Mouse (Mus musculus) MEL (cell line): ENCODE results near the gene Fam222b. TPM values are rescaled to one million over a fixed set of nuclear protein-coding genes. Genes with fewer than 3 reads are reported as not detected.

Experiments used
- DNase-seq: peaks from one replicate; pipeline ENCODE4 v3.0.0; 2011; ENCODE audit warnings: low read depth, low spot score
- H3K27ac ChIP-seq: 2 replicates; pipeline ENCODE4 v1.5.1; 2012; ENCODE audit warnings: low read depth, mild to moderate bottlenecking, control low read depth, low read length, moderate library complexity; ENCODE audit not compliant: control insufficient read depth
- H3K27me3 ChIP-seq, 2 experiments: fragments of 150-350 bp in 1 of 2; sonication (generic) in 1 of 2; 2 replicates each; pipeline ENCODE4 v1.6.1; 2012; ENCODE audit warnings: low read length in 2 of 2, mild to moderate bottlenecking in 2 of 2, improper control_type of control experiment in 1 of 2, moderate library complexity in 1 of 2; ENCODE audit not compliant: insufficient read depth in 2 of 2, control insufficient read depth in 1 of 2
- H3K36me3 ChIP-seq, 2 experiments: 2 replicates each; pipeline ENCODE4 v1.6.1; 2012 to 2014; ENCODE audit warnings: low read length in 2 of 2, improper control_type of control experiment in 1 of 2, inconsistent platforms in 1 of 2, mild to moderate bottlenecking in 1 of 2; ENCODE audit not compliant: insufficient read depth in 2 of 2, control insufficient read depth in 1 of 2
- H3K4me1 ChIP-seq, 2 experiments: fragments of 150-350 bp in 1 of 2; sonication (generic) in 1 of 2; 2 replicates each; pipeline ENCODE4 v1.6.1; 2012; ENCODE audit warnings: low read length in 2 of 2, improper control_type of control experiment in 1 of 2, mild to moderate bottlenecking in 1 of 2; ENCODE audit not compliant: insufficient read depth in 2 of 2, control insufficient read depth in 1 of 2
- H3K4me3 ChIP-seq, 2 experiments: fragments of 150-350 bp in 1 of 2; sonication (generic) in 1 of 2; 2 replicates each; pipeline ENCODE4 v1.5.1; 2012; ENCODE audit warnings: low read depth in 2 of 2, low read length in 2 of 2, mild to moderate bottlenecking in 2 of 2, moderate library complexity in 2 of 2, control low read depth in 1 of 2, improper control_type of control experiment in 1 of 2; ENCODE audit not compliant: control insufficient read depth in 1 of 2, insufficient read depth in 1 of 2
- H3K79me2 ChIP-seq: 2 replicates; pipeline ENCODE4 v1.6.1; 2012; ENCODE audit warnings: mild to moderate bottlenecking, low read length, moderate library complexity; ENCODE audit not compliant: control insufficient read depth, poor library complexity, insufficient read depth
- H3K9ac ChIP-seq: 2 replicates; pipeline ENCODE4 v1.6.1; 2012; ENCODE audit warnings: low read depth, mild to moderate bottlenecking, control low read depth, low read length, moderate library complexity; ENCODE audit not compliant: control insufficient read depth, poor library complexity, severe bottlenecking
- H3K9me3 ChIP-seq: fragments of 150-350 bp; sonication (generic); replicated peaks from 2 replicates; pipeline ENCODE4 v1.6.1; 2012; ENCODE audit warnings: mild to moderate bottlenecking, low read length, improper control_type of control experiment, moderate library complexity; ENCODE audit not compliant: insufficient read depth
- BHLHE40 ChIP-seq: IDR thresholded peaks from 2 replicates; pipeline ENCODE4 v1.6.1; 2012; ENCODE audit warnings: low read depth, mild to moderate bottlenecking, inconsistent platforms, low read length, improper control_type of control experiment, borderline replicate concordance
- CTCF ChIP-seq, 3 experiments: IDR thresholded peaks in 2 of 3; conservative IDR thresholded peaks in 1 of 3; 2 replicates each; pipeline ENCODE4 v1.5.1; 2011 to 2012; ENCODE audit warnings: low read length in 3 of 3, low read depth in 2 of 3, mild to moderate bottlenecking in 2 of 3, improper control_type of control experiment in 1 of 3, inconsistent platforms in 1 of 3, mixed read lengths in 1 of 3, moderate library complexity in 1 of 3; ENCODE audit not compliant: control insufficient read depth in 1 of 3, insufficient read depth in 1 of 3, poor library complexity in 1 of 3, severe bottlenecking in 1 of 3
- ELF1 ChIP-seq: IDR thresholded peaks from 2 replicates; pipeline ENCODE4 v1.6.1; 2014; ENCODE audit warnings: low read depth, mild to moderate bottlenecking, inconsistent platforms, low read length, improper control_type of control experiment, moderate library complexity
- EP300 ChIP-seq, 2 experiments: IDR thresholded peaks; 2 replicates each; pipeline ENCODE4 v1.6.1; 2011; ENCODE audit warnings: improper control_type of control experiment in 2 of 2, low read length in 2 of 2, low read depth in 1 of 2, mild to moderate bottlenecking in 1 of 2
- ETS1 ChIP-seq: IDR thresholded peaks from 2 replicates; pipeline ENCODE4 v1.6.1; 2012; ENCODE audit warnings: low read depth, mild to moderate bottlenecking, inconsistent platforms, low read length, improper control_type of control experiment, moderate library complexity
- GATA1 ChIP-seq: IDR thresholded peaks from 2 replicates; pipeline ENCODE4 v1.6.1; 2011; ENCODE audit warnings: low read depth, low read length, improper control_type of control experiment
- JUND ChIP-seq: IDR thresholded peaks from 2 replicates; pipeline ENCODE4 v1.6.1; 2011; ENCODE audit warnings: low read depth, mild to moderate bottlenecking, improper control_type of control experiment, low read length
- KAT2A ChIP-seq: conservative IDR thresholded peaks from 2 replicates; pipeline ENCODE4 v1.6.1; 2012; ENCODE audit warnings: low read depth, low read length, improper control_type of control experiment, inconsistent platforms
- MAFK ChIP-seq: IDR thresholded peaks from 2 replicates; pipeline ENCODE4 v1.6.1; 2011; ENCODE audit warnings: low read depth, mild to moderate bottlenecking, low read length, improper control_type of control experiment, borderline replicate concordance
- MAX ChIP-seq: IDR thresholded peaks from 2 replicates; pipeline ENCODE4 v1.6.1; 2011; ENCODE audit warnings: low read length, improper control_type of control experiment
- MEF2A ChIP-seq: IDR thresholded peaks from 2 replicates; pipeline ENCODE4 v1.6.1; 2014; ENCODE audit warnings: low read depth, mild to moderate bottlenecking, inconsistent platforms, low read length, improper control_type of control experiment; ENCODE audit not compliant: poor library complexity, insufficient replicate concordance, severe bottlenecking; ENCODE audit errors: extremely low read depth
- MXI1 ChIP-seq: IDR thresholded peaks from 2 replicates; pipeline ENCODE4 v1.6.1; 2011; ENCODE audit warnings: mild to moderate bottlenecking, low read depth, low read length, improper control_type of control experiment
- POLR2A ChIP-seq, 2 experiments: IDR thresholded peaks; 2 replicates each; pipeline ENCODE4 v1.6.1; 2011 to 2012; ENCODE audit warnings: low read length in 2 of 2, mild to moderate bottlenecking in 2 of 2, control low read depth in 1 of 2, improper control_type of control experiment in 1 of 2, low read depth in 1 of 2, moderate library complexity in 1 of 2; ENCODE audit not compliant: control insufficient read depth in 1 of 2, insufficient read depth in 1 of 2, poor library complexity in 1 of 2
- POLR2AphosphoS2 ChIP-seq: IDR thresholded peaks from 2 replicates; pipeline ENCODE4 v1.6.1; 2011; ENCODE audit warnings: low read length, improper control_type of control experiment
- POLR2AphosphoS5 ChIP-seq: IDR thresholded peaks from 2 replicates; pipeline ENCODE4 v1.6.1; 2012; ENCODE audit warnings: low read depth, borderline replicate concordance, mild to moderate bottlenecking, inconsistent platforms, low read length, moderate library complexity, mixed read lengths
- RAD21 ChIP-seq: IDR thresholded peaks from 2 replicates; pipeline ENCODE4 v1.6.1; 2011; ENCODE audit warnings: mild to moderate bottlenecking, low read depth, low read length, improper control_type of control experiment
- SIN3A ChIP-seq: IDR thresholded peaks from 2 replicates; pipeline ENCODE4 v1.6.1; 2012; ENCODE audit warnings: low read length, improper control_type of control experiment, inconsistent platforms
- SMC3 ChIP-seq: IDR thresholded peaks from 2 replicates; pipeline ENCODE4 v1.6.1; 2011; ENCODE audit warnings: low read depth, low read length, improper control_type of control experiment
- TAL1 ChIP-seq: IDR thresholded peaks from 2 replicates; pipeline ENCODE4 v1.6.1; 2012; ENCODE audit warnings: mild to moderate bottlenecking, inconsistent platforms, low read length, moderate library complexity, mixed read lengths
- UBTF ChIP-seq: IDR thresholded peaks from 2 replicates; pipeline ENCODE4 v1.6.1; 2012; ENCODE audit warnings: low read depth, mild to moderate bottlenecking, inconsistent platforms, low read length, improper control_type of control experiment, moderate library complexity, borderline replicate concordance; ENCODE audit not compliant: insufficient read depth
- USF2 ChIP-seq, 2 experiments: IDR thresholded peaks; 2 replicates each; pipeline ENCODE4 v1.6.1; 2011 to 2012; ENCODE audit warnings: improper control_type of control experiment in 2 of 2, low read length in 2 of 2, borderline replicate concordance in 1 of 2, inconsistent platforms in 1 of 2, low read depth in 1 of 2, mild to moderate bottlenecking in 1 of 2; ENCODE audit not compliant: insufficient read depth in 1 of 2
- ZMIZ1 ChIP-seq: IDR thresholded peaks from 2 replicates; pipeline ENCODE4 v1.6.1; 2012; ENCODE audit warnings: low read depth, mild to moderate bottlenecking, inconsistent platforms, low read length, improper control_type of control experiment, moderate library complexity
- ZNF384 ChIP-seq: IDR thresholded peaks from 2 replicates; pipeline ENCODE4 v1.6.1; 2012; ENCODE audit warnings: low read depth, mild to moderate bottlenecking, inconsistent platforms, low read length, improper control_type of control experiment
- polyA plus RNA-seq, 2 experiments: library from polyadenylated mRNA; stranded (reverse) in 1 of 2; unstranded in 1 of 2; fragments of >175 nt in 1 of 2; fragments of >200 nt in 1 of 2; gene quantifications; 2 replicates each; pipeline versions ENCODE4 v1.2.1 to v1.2.4; 2012; ENCODE audit warnings: low replicate concordance in 2 of 2, low read depth in 1 of 2; ENCODE audit not compliant: insufficient read length in 2 of 2, insufficient read depth in 1 of 2, missing spikeins in 1 of 2
- total RNA-seq: library from RNA; depleted of rRNA; stranded (reverse); fragments of 300-350 nt; gene quantifications from 2 replicates; pipeline ENCODE4 v1.2.3, GENCODE M21; 2012

Fam222b gene
- total and polyA plus RNA-seq, 3 experiments, result 2.4 to 8.1 TPM; not detected in 1

- Histone ChIP-seq H3K9ac (no peak overlapping the region), H3K4me1 (peaks cover 29 to 44% of the 10 kb centered on the region in 2 experiments), H3K79me2 (peaks cover 11% of the 10 kb centered on the region; the same call in 1 of the 2 replicates), H3K36me3 (peaks cover 0 to 57% of the 10 kb centered on the region in 2 experiments; a peak in 2 of 4 replicates), H3K27me3 (no peaks in the 10 kb centered on the region)
- DNase-seq, result no peak
- TF ChIP-seq GATA1 (0 out of 2 replicates have a peak, but pooled peaks have one; percentile 4), SIN3A (peak; percentile 21; the same call in 1 of the 2 replicates), ZMIZ1 (no peak), TAL1 (no peak)
- TF ChIP-seq, all 39 proteins: peak for 2
- H3K27ac ChIP-seq, result no peak overlapping the region
- H3K9me3 ChIP-seq, result no peaks in the 10 kb centered on the region
- H3K4me3 ChIP-seq, result no peak overlapping the region
Observed at GRCm38 (mm10) chr11:78123782-78124181, 29.3 kb downstream of the Fam222b start.

GRCm38 (mm10) chr11:78125691-78126090, 31.2 kb downstream of the Fam222b start:
- H3K4me1 ChIP-seq, result peaks cover 37 to 39% of the 10 kb centered on the region in 2 experiments
- H3K9ac ChIP-seq, result peak overlapping the region; percentile 63
- H3K27me3 ChIP-seq, result no peaks in the 10 kb centered on the region
- peaks cover 0 to 55% of the 10 kb centered on the region in 2 experiments; a peak in 2 of 4 replicates for H3K36me3 ChIP-seq
- peaks cover 8% of the 10 kb centered on the region; the same call in 1 of the 2 replicates for H3K79me2 ChIP-seq
- DNase-seq, result peak; percentile 61
- no peaks in the 10 kb centered on the region for H3K9me3 ChIP-seq
- peak overlapping the region; percentile 62 for H3K27ac ChIP-seq
- peak overlapping the region; percentile 52 to 86 for H3K4me3 ChIP-seq
- TF ChIP-seq ZNF384, result 0 out of 2 replicates have a peak, but pooled peaks have one; percentile 32
- TF ChIP-seq EP300 (IDR thresholded peaks at IDR 0.05; ENCODE audit: low read depth in 1 of 2, low read length in 2 of 2), result 0 out of 4 replicates have a peak, but pooled peaks of 1 of the 2 experiments have one; percentile 13
- no peak for TF ChIP-seq ELF1
- TF ChIP-seq POLR2AphosphoS5, result no peak
- 0 out of 2 replicates have a peak, but pooled peaks have one; percentile 12 for TF ChIP-seq ETS1
- no peak for TF ChIP-seq GATA1
- no peak for TF ChIP-seq JUND
- no peak for TF ChIP-seq KAT2A
- peak; percentile 35; the same call in 1 of the 2 replicates for TF ChIP-seq SIN3A
- TF ChIP-seq POLR2AphosphoS2, result no peak
- TF ChIP-seq MXI1, result peak; percentile 56; the same call in 1 of the 2 replicates

- Histone ChIP-seq H3K9me3 (no peaks in the 10 kb centered on the region), H3K4me1 (peaks cover 37 to 40% of the 10 kb centered on the region in 2 experiments), H3K9ac (no peak overlapping the region), H3K36me3 (peaks cover 0 to 46% of the 10 kb centered on the region in 2 experiments; a peak in 2 of 4 replicates), H3K79me2 (peaks cover 2% of the 10 kb centered on the region; the same call in 1 of the 2 replicates), H3K4me3 (no peak overlapping the region), H3K27ac (no peak overlapping the region), H3K27me3 (no peaks in the 10 kb centered on the region)
- TF ChIP-seq BHLHE40, result no peak
- no peak for TF ChIP-seq SMC3
- no peak for TF ChIP-seq CTCF (IDR thresholded peaks at IDR 0.05 in 2 of 3, conservative IDR thresholded peaks at IDR 0.05 in 1 of 3; ENCODE audit: control insufficient read depth in 1 of 3, insufficient read depth in 1 of 3, low read depth in 2 of 3, low read length in 3 of 3, poor library complexity in 1 of 3, severe bottlenecking in 1 of 3)
- no peak for TF ChIP-seq USF2 (IDR thresholded peaks at IDR 0.05; ENCODE audit: borderline replicate concordance in 1 of 2, insufficient read depth in 1 of 2, low read depth in 1 of 2, low read length in 2 of 2)
- no peak for TF ChIP-seq UBTF
- TF ChIP-seq KAT2A, result no peak
- TF ChIP-seq JUND, result no peak
- TF ChIP-seq MXI1, result no peak
- TF ChIP-seq POLR2AphosphoS5, result no peak
- TF ChIP-seq ZNF384, result no peak
- no peak for TF ChIP-seq SIN3A
- no peak for TF ChIP-seq POLR2A (IDR thresholded peaks at IDR 0.05; ENCODE audit: control insufficient read depth in 1 of 2, insufficient read depth in 1 of 2, low read depth in 1 of 2, low read length in 2 of 2, poor library complexity in 1 of 2)
- no peak for TF ChIP-seq RAD21
- no peak for TF ChIP-seq MEF2A
- TF ChIP-seq MAFK, result no peak
- no peak for TF ChIP-seq POLR2AphosphoS2
- no peak for TF ChIP-seq MAX
- no peak for DNase-seq
Observed at GRCm38 (mm10) chr11:78126739-78127138, 32.3 kb downstream of the Fam222b start.
